In the genomic region with DNA sequence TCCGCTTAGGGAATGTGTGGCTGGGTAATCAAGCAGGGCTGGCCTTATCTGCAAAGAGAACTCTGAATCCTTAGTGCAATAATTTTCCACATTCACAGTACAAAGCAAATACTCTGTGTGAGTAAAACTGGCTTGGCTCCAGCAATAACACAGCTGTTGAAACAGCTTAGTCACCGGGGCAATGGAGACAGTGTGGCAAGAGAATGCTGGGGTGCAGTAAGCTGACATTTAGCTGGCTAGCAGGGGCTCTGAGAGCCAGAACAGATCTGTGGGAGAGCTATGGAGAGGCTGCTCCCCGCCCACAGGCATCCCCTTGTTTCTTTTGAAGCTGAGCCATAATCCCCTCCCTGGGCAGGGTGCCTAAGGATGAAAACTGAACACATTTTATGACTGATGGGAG, we compare ENCODE assay signal across 8 mouse cellular contexts. TPM values are rescaled to one million over a fixed set of nuclear protein-coding genes. Genes with fewer than 3 reads are reported as not detected.
DNase-seq lines count a peak whose midpoint lies in the region; ATAC-seq and TF ChIP-seq lines count a peak whose summit lies in the region.

No protein-coding gene starts in this region.

- peak; percentile 53 to 61 for DNase-seq in adrenal gland, adult 18-20 months (ENCODE audit: low spot score in 2 of 2)
- peak; percentile 34 for DNase-seq in embryo, embryonic 9.5 days (ENCODE audit: extremely low spot score)
- DNase-seq in gastrocnemius, postnatal 36 days = peak; percentile 20 to 40
- DNase-seq in hindbrain, postnatal 0 days (ENCODE audit: low spot score) = peak; percentile 90
- DNase-seq in left cerebral cortex, adult 11 months (ENCODE audit: low spot score) = peak; percentile 78
- DNase-seq in right cerebral cortex, postnatal 25 days = peak; percentile 74

- peaks cover 8% of the 10 kb centered on the region; the same call in 1 of the 2 replicates for H3K4me1 ChIP-seq in hindbrain, postnatal 0 days (ENCODE audit: insufficient read depth, low read length)
- H3K4me1 ChIP-seq in megakaryocyte, embryonic 14.5 days = peaks cover 23% of the 10 kb centered on the region

- peak; percentile 97 for ATAC-seq in hindbrain, postnatal 0 days
- ATAC-seq in activated CD4-positive, CD25-positive, alpha-beta regulatory T cell, adult 4 months = no peak

- peak overlapping the region; percentile 43; the same call in 1 of the 2 replicates for H3K27ac ChIP-seq in hindbrain, postnatal 0 days

- WGBS in hindbrain, postnatal 0 days = 9% methylated on average over 3 of the region's 3 CpGs

- TF ChIP-seq CTCF in hindbrain, postnatal 0 days (IDR thresholded peaks at IDR 0.05; ENCODE audit: low read depth) = no peak

- no peaks in the 10 kb centered on the region for H3K27me3 ChIP-seq in hindbrain, postnatal 0 days (ENCODE audit: insufficient read depth, low read length)
- H3K27me3 ChIP-seq in megakaryocyte, embryonic 14.5 days (replicated peaks) = no peaks in the 10 kb centered on the region

- H3K9ac ChIP-seq in hindbrain, postnatal 0 days (replicated peaks; ENCODE audit: low read length) = no peak overlapping the region

- H3K4me3 ChIP-seq in hindbrain, postnatal 0 days (ENCODE audit: low read length) = no peak overlapping the region
- peak overlapping the region; percentile 26 for H3K4me3 ChIP-seq in megakaryocyte, embryonic 14.5 days (replicated peaks)

- H3K9me3 ChIP-seq in hindbrain, postnatal 0 days (ENCODE audit: low read length) = no peaks in the 10 kb centered on the region
- no peaks in the 10 kb centered on the region for H3K9me3 ChIP-seq in megakaryocyte, embryonic 14.5 days

- intact Hi-C loops in gastrocnemius, postnatal 36 days (cut with DNase I) = no loop called here

- H3K4me2 ChIP-seq in hindbrain, postnatal 0 days (ENCODE audit: low read depth, low read length) = no peak overlapping the region

- H3K36me3 ChIP-seq in hindbrain, postnatal 0 days (ENCODE audit: insufficient read depth, low read length) = no peaks in the 10 kb centered on the region
- H3K36me3 ChIP-seq in megakaryocyte, embryonic 14.5 days (replicated peaks; ENCODE audit: low read length) = peaks cover 6% of the 10 kb centered on the region

RNA-seq across cellular contexts. Expression of a gene that starts 45.8 kb away (rescaled TPM):
- 10 to 100 TPM; 58.9 to 59.6 TPM for total RNA-seq in adrenal gland, adult 18-20 months (2021)
- 10 to 100 TPM; 14.5 to 17.4 TPM for total RNA-seq in gastrocnemius, postnatal 36 days (2021)
- total RNA-seq in hindbrain, postnatal 0 days (2014; rRNA removed) = 26.1 and 41.3 TPM in 2 replicates
- polyA plus RNA-seq in hindbrain, postnatal 0 days (2015; fragmentation: Nextera tagmentation; extraction: Ambion mirVana) = 57.3 and 59.2 TPM in 2 replicates
- 0.62 and 6.9 TPM in 2 replicates for polyA plus RNA-seq in megakaryocyte, embryonic 14.5 days (2012; ENCODE audit: insufficient read depth, low replicate concordance)
- 10 to 100 TPM; 76.5 to 91.4 TPM for polyA plus RNA-seq in activated CD4-positive, CD25-positive, alpha-beta regulatory T cell, adult 4 months (2017; shearing (Covaris generic))

Comparison
In these comparisons a context has a peak if more than half of its experiments do, and no peak if none do; other contexts are left out.
1. DNase-seq: peak in every context shown above with its lines; median percentile 90 in hindbrain, postnatal 0 days; 78 in left cerebral cortex, adult 11 months; 74 in right cerebral cortex, postnatal 25 days; 57 in adrenal gland, adult 18-20 months; 34 in embryo, embryonic 9.5 days; 30 in gastrocnemius, postnatal 36 days.